Mouse (Mus musculus): ENCODE measurements around the gene Yes1.
A peak's percentile ranks its signal among the peaks of the same experiment; 100 is the strongest.
"Not testable (repeated sequence)": the region's sequence is repeated elsewhere in the genome, so short reads cannot be mapped to it uniquely, and the experiment has no call there.

The Yes1 gene

DNA sequence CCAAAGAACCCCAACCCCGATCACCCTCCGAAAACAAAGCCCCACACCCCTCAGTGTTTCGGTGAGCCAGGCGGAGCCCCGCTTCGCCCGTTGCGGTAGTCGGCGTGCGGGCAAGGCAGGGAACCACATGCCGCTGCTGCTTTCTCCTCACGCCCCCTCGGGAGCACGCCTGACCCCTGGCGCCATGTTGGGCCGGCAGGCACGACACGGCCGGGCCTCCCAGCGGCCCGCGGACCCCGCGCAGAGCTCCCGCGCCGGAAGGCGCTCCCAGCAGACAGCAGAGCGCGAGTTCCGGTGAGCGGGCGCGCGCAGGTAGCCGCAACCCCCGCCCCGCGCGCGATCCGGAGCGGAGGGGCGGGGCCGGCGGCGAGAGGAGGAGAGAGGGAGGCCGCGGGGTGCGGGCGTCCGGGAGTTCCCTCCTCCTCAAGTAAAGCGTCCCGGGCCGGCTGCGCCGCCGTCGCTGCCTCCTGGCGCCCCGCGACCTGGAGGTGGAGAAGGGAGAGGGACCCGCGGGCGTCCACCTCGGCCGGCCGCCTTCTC is at the start of gene Yes1:
TSS of gene Yes1 (plus strand) at position 371 of the 540 bp plus-strand sequence.
- peak; percentile 89 for DNase-seq (ENCODE audit: low read depth, low spot score)

DNA sequence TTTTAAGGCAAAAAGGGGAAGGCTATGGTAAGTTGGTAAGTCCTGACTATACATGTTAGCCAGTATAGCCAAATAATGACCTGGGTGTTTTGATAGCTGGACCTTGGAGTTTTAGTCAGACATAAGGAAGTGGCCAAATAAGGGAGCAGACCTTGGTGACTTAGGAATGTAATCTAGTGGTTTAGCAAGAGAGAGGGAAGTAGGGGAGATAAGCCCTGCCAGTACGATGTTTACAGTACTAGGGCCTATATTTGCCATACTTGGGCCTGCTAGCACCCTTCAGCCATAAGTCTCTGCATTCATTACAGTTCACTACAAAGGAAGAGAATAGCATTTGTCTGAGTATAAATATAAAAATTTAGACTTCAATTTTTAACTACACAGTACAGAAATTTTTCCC is 46.3 kb upstream of the Yes1 start:
- DNase-seq (ENCODE audit: low read depth, low spot score) = no peak

DNA sequence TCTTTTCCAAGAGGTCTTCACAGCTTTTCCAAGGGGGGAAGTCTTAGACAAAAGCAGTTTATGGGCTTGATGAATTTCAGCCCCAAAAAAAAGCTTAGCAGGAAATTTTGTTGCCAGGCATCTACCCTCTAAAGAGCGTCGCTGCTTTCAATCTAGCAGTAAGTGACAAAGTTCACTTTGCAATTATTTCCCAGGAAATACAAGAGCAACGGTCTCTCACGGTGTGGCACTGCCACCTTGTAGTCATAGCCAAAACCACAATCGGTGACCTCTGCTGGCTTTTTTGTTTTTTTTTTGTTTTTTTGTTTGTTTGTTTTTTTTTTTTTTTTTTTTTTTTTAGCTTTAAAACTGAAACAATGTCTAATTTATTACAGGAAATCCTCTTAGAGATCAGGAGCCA is 39.2 kb upstream of the Yes1 start:
- DNase-seq (ENCODE audit: low read depth, low spot score) = no peak

DNA sequence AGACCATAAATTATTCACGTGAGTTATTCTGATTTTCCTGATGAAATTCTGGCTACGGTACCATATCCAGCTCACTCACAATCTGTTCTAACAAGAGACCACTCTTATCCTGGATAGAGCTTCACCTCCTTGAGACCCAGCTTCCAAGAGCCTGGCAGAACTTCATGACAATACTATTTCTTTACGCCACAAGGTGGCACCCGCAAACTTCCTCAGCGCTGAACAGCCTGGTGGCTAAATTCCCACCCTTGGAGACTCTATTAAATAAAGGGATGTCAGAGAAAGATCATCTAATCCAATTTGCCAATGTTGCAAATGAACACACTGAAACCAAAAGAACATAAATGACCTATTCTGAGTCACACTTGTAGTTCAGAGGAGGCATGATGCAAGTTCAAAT is 22.8 kb upstream of the Yes1 start:
- peak; percentile 77 for DNase-seq (ENCODE audit: low read depth, low spot score)

DNA sequence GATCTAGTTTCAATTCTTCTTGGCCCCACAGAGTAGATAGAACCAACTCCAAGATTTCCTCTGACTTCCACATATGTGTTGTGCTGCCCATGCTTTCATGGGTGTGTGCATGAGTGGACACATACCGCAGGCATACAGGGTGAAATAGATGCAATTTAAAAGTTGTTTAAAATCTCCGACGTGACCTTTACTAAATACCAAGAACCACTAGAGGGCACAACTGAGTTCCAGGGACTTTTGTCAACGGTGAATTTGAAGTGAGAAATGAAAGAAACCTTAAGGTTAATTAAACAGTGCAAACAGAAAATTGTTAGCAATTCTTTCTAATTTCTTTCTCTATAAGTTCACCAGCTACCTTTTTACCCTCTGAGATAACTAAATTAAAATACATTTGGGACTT is 17.2 kb upstream of the Yes1 start:
- peak; percentile 36 for DNase-seq (ENCODE audit: low read depth, low spot score)

DNA sequence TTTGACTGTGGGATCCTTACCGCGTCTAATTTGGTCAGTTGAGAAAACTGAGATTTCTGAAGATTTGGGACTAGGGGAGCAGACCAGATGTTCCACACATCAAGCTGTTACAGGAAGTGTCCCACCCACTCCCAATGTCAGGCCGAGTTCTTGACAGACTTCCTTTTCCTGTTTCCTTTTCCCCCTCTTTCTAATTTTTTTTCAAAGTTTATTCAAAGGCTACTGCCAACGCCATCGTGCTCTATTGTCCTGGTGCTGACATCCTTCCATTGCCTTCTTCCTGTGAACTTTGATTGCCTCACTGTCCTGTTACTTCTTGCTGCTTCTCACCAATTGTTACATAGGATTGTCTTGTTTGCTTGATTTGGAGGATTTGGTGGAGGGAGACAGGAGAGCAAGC is 16.6 kb upstream of the Yes1 start:
- no peak for DNase-seq (ENCODE audit: low read depth, low spot score)

DNA sequence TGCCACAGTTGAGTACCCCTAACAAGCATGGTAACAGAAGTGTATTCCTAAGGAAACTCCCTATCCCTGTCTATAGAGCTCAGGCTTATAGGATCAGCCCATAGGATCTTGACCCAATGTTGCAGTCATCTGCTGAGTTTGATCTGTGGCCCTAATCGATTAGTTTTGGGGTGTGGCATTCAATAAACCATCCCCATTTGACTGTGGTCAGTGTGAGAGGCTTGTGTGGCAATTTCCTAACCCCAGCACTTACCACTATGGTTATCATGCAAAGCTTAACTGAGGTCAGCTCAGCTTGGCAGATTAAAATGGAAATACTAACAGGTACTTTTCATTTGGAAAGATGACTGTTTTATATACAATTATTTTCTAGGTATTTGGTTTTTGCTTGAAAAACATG is 5.1 kb upstream of the Yes1 start:
- DNase-seq (ENCODE audit: low read depth, low spot score) = no peak

DNA sequence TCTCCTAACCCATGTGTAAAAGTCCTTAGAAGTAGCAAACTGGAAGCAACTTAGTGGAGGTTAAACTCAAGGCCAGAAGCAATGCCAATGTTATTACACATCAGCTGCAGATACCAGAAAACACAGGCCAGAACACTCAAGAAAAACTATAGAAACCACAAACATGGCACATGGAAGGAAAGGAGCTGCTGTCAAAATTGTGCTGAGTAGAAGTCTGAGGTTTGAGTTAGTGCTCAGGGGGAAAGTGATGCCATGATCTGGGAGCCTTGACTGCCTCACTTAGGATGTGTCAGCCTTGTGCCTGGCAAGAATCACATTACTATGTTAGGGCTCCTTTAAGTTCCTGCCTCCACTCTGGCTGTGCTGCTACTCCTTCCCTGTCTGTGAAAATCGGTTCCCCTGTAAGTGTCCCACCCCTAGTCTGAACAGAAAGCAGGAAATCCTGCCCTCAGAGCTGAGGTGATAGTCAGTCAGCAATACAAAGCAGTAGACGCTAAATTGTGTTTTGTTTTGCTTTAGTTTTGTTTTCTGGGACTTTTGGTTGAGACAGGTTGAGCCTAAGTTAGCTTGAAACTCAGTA is 3.1 kb upstream of the Yes1 start:
- DNase-seq (ENCODE audit: low read depth, low spot score) = no peak

DNA sequence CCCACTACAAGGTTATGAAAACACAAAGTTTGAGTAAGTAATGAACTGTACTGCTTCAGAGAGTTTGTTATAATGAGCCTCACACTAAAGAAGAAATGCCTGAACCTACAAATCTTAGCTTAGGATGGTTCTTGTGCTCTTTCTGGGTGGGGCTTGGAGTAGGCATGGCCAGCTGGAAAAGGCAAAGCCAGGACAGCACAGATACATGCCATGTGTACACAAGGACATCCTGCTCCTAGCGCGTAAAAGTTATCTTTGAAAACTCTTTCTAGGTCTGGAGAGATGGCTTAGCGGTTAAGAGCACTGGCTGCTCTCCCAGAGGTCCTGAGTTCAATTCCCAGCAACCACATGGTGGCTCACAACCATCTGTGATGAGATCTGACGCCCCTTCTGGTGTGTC is 2.5 kb upstream of the Yes1 start:
- DNase-seq (ENCODE audit: low read depth, low spot score) = no peak

DNA sequence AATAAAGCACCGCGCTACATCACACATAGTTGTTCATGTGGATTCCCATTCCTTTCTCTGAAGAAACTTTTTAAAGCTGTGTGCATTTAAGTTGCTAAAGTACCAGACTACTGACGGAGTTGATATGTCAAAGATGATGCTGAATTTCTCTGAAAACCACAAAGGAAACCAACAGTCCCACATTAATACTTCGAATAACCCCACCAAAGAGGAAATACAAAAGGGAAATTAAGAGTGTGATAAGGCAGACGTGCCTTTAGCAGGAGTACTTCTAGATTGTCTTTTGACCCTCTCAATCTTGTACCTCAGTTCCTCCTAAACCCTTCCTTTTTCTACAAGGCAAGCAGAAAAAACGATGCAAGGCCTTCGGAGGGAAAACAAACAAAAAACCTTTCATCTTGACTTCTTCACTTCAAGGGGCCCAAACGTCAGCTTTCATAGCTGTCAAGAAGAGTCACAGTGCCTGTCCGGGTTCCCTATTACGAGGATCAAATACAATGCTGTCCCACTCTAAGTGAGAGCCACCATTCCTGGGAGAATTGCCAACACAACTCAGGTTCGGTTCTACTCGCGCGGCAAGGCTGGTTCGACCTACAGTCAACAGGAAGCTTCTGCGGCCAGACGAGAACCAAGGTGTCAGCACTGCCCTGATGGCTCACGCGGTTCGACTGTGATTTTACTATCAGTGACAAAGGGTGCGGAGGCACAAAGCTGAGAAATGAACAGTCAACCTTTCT is 739 bp upstream of the Yes1 start:
- DNase-seq (ENCODE audit: low read depth, low spot score) = peak; percentile 65

DNA sequence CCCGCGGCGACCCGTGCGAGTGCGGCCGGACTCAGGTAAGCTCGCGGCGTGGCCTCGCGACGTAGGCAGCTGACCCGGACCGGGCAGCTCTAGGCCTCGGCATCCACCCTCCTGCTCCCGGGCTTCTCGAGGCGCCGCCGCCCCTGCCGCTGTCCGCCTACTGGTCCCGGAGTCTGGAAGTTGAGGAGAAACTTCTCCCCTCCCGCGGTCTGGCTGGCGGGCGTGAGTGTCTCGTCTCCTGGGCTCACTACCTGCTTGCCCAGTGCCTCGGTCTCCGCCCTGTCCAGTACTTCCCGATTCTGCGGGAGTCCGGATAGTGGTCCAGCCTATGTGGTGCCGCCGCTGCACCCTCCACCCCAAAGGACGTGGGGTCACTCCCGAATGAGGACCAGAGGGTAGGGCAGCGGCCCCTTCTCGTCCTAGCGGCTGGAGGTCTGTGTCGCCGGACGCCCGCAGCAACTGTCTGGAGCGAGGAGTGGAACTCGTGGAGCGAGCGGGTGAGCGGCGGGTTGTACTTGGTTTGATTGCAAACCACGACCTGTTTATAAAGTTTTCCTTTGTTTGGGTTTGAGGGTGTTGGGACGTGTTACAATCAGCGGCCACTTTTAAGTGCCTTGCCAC is 480 bp downstream of the Yes1 start:
- no peak for DNase-seq (ENCODE audit: low read depth, low spot score)

DNA sequence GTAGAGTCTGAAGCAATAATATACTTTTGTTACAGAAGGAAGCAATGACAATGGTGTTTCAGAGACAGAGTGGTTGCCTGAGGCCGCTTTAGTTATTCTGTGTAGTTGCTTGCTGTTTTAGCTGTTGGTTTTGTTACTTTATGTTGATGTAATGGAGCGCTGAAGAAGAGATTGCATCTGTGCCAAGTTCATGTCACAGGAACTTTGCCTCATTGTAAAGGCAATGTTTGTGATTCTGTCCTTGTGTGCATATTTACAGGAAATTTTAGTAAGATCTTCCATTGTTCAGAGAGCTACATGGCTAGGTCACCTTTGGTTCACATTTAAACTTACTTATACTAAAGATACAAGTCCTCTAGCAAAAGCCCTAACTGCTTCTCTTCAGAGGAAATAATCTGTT is 3.3 kb downstream of the Yes1 start:
- no peak for DNase-seq (ENCODE audit: low read depth, low spot score)

DNA sequence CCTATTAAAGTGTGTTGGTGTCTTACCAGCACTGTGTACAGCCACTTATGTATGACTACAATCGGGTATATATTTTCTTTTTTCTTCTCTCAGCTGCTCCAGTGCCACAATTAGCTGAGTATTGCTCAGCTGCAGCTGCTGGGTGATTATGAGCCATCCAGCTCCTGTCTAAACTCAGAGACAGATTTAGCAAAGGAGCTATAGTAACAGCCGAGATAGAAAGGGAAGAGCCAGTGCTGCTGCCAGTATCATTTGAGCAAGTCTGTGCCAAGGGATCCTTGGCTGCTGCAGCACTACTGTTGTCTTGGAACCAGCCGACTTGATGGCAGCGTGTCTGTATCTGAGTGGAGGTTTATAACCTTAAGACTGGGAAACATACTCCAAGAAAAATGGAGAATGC is 3.7 kb downstream of the Yes1 start:
- peak; percentile 92 for DNase-seq (ENCODE audit: low read depth, low spot score)

DNA sequence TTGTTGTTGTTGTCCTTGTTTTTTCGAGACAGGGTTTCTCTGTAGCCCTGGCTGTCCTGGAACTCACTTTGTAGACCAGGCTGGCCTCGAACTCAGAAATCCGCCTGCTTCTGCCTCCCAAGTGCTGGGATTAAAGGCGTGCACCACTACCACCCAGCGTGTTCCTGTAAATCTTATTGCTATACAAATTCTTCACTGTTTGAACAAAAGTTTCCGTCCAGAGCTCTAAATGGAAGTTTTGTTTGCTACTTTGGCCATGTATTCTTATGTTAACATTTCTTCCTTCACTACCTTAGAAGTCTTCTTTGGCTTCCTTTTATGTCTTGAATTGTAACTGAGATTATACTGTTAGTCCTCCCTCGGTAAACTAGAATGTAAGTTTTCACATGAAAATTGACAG is 5.5 kb downstream of the Yes1 start:
- DNase-seq (ENCODE audit: low read depth, low spot score) = not testable (repeated sequence)

DNA sequence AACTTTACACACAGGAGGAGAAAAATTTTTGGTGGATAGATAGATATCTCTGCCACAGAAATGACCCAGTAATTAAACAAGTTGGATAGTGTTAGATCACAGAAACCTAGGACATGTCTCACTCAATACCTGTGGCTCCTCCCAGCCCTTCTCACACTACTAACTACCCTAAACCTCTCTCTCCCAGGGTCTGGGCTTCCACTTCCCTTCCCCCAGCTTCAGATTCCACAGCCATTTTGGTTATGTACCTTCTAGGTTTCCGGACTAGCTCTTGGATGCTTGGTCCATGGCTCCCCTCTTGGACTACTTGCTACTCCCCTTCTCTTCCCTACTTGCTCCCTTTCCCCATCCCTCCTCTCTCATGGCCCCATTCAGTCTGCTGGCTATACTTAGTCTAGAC is 6.9 kb downstream of the Yes1 start:
- DNase-seq (ENCODE audit: low read depth, low spot score) = no peak

DNA sequence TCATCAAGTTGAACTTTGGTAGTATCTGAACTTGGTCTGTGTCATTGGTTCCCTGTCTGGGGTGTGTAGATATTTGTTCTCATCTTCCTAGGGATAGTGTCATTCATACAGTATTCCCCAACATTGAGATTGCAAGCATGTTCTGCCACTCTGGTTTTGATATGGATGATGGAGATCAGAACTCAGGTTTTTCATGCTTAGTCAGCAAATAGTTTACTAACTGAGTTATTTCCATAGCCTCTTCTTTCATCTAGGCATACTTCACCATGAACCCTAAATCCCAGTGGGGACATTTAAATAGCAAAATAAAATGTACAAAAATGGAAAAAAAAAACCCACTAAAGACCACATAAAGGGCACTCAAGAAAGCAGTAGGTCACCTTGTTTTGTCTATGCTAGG is 12.7 kb downstream of the Yes1 start:
- no peak for DNase-seq (ENCODE audit: low read depth, low spot score)

DNA sequence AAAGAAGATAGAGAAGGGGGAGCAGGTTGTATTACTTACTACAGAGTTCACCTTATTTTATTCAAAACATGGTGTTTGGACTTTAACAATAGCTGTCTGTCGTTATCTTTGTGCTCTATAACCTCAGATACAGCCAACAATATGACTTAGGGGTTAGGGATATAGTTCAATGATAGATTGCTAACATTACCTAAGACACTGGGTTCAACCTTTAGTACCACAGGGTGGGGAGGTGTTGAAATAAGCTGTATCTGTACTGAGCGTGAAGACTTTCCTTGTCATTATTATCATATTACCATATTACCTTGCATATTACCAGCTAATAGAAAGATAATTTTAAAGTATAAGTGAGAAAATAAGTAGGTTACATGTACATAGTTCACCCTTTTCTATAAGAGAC is 13.8 kb downstream of the Yes1 start:
- no peak for DNase-seq (ENCODE audit: low read depth, low spot score)

DNA sequence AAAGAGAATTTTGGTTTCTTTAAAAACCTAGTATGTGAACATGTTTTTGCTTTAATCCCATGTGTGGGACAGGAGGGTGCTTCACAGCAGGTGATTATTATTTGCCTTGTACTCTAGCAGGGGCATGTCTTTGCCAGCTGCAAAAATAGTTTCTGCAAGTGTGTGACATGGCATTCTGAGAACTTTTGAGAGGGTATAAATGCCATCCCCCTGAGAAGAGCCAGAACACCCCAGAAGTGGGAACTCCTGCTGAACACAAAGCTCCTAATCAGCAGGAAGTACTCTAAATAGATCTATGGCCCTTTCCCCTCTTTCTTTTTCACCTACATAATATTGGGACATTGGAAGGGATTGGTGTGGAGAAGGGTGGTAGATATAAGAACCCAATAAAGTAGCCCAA is 22.2 kb downstream of the Yes1 start:
- DNase-seq (ENCODE audit: low read depth, low spot score) = no peak

DNA sequence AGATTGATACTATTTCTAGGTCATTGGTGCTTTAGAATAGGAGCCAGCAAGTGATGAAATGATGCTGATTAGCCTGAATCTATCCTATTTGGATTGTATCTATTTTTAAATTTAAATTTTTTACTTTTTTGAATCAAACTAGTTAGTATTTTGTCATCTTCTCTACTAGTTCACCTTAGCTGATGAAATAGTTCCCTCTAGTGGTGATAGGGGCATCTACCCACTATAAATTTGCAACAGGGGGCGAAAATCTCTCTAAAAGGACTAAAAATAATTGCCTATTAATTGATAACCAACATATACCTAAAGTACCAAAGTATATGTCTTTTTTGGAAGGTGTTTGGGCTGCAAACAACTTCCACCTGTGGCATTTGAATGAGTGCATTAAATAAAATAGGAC is 46.4 kb downstream of the Yes1 start:
- DNase-seq (ENCODE audit: low read depth, low spot score) = peak; percentile 26

DNA sequence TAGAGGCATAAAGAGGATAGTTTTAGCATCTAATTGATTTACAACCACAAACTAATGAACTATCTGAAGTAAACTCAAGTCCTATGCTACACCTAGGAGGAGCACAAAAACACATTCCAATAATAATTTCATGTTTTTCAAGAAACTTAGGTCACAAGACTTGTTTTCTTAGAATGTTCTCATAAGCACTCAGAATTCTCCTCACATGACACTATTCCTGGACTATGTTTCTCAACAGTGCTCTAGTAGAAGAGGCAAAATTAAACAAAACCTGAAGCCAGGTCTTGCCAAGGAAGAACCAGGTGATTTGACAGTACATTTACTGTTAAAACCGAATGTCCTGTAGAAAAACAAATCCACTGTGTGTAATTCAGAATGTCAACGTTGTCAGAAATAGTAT is 71.5 kb downstream of the Yes1 start:
- no peak for DNase-seq (ENCODE audit: low read depth, low spot score)

DNA sequence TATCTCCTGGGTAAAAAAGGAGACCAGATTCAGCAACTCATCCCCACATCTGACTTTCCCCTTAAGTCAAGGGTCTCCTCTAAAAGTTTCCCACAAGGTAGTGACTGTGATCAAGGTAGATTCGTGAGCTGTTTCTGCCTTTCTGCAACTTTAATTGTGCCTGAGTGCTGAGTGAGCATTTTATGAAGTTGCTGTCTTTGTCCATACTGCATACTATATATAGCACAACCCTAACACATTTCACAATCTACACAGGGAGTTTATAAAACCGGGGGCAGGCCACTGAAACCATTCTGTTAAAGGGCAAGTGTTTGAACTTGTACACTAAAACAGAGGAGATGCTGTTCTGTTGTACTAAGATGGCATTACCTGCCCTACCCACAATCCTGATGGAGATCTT is 82.4 kb downstream of the Yes1 start:
- no peak for DNase-seq (ENCODE audit: low read depth, low spot score)

DNA sequence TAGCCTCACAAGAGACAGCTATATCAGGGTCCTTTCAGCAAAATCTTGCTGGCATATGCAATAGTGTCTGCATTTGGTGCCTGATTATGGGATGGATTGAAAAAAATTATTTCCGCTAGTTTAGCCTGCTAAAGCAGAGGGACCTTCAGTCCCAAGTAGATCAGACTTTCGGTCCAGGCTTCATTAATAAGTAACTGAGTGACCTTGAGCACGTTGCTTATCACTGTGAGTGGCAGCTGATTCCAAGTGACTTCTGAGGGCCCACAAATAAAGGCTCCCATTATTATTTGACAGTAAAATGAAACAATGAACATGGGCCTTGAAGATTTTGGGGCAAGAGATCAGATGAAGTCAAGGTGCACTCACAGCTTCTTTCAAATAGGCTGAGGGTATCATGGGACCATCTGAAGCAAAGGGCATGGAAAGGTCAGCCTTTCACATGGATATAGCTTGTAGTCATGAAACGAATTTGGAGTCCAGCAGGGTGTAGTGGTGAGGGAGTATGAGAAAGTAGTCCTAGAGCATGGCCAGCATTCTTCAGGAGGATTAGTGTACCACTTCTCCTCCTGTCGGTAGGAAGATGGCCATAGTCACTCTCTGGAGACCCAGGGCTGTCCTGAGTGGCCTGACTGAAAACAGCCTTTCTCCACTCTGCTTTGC is 86.4 kb downstream of the Yes1 start:
- no peak for DNase-seq (ENCODE audit: low read depth, low spot score)

All from brain, adult 2 months (tissue).